Mouse (Mus musculus): ENCODE results near the gene Ssbp4. TPM values are rescaled to one million over a fixed set of nuclear protein-coding genes. Genes with fewer than 3 reads are reported as not detected.

The Ssbp4 gene
- 10 to 100 TPM; 73.8 to 78.5 TPM for total RNA-seq (2021)

DNA sequence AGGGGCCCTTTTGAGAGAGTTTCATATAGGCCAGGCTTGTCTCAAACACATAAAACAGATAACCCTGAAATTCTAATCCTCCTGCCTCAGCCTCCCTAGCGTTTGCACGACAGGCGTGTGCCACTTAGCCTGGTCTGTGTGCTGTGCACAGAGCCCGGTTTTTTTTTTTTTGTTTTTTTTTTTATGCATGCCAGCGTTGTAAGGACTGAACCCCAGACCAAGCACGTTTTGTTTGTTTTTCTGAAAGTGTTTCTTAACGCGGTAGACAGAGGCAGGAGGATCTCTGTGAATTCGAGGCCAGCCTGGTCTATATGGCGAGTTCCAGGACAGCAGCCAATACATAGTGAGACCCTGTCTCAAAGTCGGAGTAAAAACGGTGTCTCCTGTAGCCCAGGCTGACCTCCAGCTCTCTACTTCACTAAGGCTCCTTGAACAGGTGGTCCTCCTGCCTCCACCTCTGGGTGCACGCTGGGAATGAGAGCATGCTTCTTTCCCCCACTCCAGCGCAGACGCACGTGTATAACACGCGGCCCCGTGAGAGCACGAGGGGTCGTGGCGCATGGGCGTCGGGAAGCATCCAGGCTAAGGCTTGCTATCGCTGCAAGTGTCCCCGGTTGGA lies at the start of gene Ssbp4:
Gene Ssbp4, minus strand, starts transcription at position 124 of the 619 bp plus-strand sequence.
- DNase-seq, result no peak

- DNase-seq, result no peak
Measured at GRCm38 (mm10) chr8:70657739-70658138, 49.1 kb upstream of the Ssbp4 start.

DNA sequence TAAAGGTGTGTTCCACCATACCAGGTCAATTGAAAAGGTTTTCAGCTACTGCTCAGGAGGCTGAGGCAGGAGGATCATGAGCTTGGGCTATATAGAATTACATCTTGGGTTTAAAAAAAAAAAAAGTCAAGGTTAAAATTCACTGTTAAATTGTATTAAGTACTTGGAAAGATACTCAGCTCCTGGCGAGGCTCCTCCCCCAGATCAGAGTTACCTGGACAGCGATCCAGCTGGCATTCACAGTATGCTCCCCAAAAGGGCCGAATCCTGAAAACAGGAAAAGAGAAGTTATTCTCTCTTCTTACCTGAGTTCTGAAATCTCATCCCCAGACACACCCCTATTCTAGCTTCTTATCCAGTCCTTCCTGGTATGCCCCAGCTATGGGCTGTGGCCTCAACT lies 48.5 kb upstream of the Ssbp4 start:
- no peak for DNase-seq

DNA sequence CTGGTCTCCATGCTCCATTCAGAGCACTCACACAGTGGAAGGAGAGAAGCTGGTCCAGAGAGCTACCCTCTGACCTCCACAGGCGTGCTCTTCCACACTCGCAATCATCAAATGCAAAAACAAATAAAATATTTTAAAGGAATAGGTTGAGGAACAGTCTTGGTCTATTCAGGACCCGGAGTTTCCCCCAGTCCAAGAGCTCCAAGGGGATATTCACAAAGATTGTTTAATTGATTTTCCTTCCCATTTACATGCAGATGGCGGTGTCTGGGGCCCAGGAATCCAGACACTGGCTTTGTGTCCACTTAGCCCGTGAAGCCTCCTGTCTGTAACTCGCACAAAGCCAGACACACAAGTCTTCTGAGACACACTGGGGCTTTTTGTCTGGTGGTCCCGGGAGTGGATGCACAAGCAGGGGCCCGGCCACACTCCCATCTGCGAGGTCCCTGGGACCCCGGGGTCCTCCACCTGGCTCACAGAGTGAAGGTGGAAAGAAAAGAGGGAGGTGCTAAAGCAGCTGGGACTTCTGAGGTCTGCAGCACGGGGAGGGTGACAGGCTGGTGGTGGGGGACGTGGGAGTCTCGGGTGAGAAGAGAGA lies 47.6 kb upstream of the Ssbp4 start:
- DNase-seq, result no peak

GRCm38 (mm10) chr8:70655469-70655868 lies 46.8 kb upstream of the Ssbp4 start:
- DNase-seq, result no peak

DNA sequence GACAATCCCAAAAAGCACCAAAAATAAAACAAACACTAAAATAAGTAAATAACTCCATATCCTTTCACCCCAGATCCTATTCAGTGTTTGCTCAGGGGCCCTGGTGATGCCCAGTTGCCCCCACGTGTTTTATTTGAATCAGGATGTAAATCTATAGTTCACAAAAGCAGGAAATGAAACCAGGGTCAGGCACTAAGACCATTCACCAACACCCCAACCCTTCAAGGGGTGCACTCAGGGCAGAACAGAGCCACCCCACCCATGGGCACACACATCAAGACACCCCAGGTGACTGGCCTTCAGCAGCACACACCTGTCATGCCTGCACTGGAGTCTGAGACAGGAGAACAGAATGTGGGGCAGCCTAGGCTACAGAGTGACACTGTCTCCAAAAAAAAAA lies 45.4 kb upstream of the Ssbp4 start:
- no peak for DNase-seq

DNA sequence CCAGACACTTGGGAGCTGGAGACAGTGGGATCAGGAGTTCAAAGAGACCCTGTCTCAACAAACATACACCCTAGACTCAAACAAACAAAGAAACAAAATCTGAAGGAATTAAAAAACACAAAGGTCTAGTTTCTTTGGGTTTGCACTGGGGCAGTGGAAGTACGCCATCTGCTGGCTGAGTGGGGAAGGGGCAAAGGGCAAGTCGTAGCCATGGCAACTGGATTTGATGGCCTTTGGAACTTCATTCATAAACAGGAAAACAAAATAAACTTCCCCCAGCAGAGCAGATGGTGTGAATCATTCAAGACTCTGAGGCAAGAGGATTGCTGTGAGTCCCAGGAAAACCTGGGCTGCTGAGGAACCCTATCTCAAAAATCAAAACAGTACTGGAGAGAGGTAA lies 44.6 kb upstream of the Ssbp4 start:
- DNase-seq, result peak; percentile 78

- no peak for DNase-seq
Measured at GRCm38 (mm10) chr8:70650351-70650750, 41.7 kb upstream of the Ssbp4 start.

GRCm38 (mm10) chr8:70649324-70649723 lies 40.7 kb upstream of the Ssbp4 start:
- DNase-seq, result peak; percentile 94

DNA sequence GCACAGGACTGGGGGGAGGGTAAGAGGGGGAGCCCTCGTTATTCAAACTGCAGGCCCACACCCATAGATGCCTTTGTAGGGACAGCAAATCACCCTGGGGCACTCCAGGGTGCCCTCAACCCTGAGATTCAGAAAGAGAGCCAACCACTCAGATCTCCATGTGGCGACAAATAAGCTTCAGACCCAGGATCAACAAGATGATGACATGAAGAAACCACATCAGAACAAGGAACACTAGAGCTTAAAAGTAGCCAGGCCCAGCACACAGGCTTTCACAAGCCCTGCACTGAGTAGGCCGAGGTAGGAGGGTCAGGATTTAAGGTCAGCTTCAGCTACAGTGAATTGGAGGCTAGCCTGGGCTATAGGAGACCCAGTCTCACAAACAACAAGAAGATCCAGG lies 40.2 kb upstream of the Ssbp4 start:
- DNase-seq, result no peak

GRCm38 (mm10) chr8:70648164-70648442 lies 39.4 kb upstream of the Ssbp4 start:
- DNase-seq, result no peak

GRCm38 (mm10) chr8:70647343-70648163 lies 38.9 kb upstream of the Ssbp4 start:
- peak; percentile 45 for DNase-seq

- DNase-seq, result no peak
Measured at GRCm38 (mm10) chr8:70646775-70647174, 38.1 kb upstream of the Ssbp4 start.

GRCm38 (mm10) chr8:70646369-70646768 lies 37.7 kb upstream of the Ssbp4 start:
- DNase-seq, result no peak

DNA sequence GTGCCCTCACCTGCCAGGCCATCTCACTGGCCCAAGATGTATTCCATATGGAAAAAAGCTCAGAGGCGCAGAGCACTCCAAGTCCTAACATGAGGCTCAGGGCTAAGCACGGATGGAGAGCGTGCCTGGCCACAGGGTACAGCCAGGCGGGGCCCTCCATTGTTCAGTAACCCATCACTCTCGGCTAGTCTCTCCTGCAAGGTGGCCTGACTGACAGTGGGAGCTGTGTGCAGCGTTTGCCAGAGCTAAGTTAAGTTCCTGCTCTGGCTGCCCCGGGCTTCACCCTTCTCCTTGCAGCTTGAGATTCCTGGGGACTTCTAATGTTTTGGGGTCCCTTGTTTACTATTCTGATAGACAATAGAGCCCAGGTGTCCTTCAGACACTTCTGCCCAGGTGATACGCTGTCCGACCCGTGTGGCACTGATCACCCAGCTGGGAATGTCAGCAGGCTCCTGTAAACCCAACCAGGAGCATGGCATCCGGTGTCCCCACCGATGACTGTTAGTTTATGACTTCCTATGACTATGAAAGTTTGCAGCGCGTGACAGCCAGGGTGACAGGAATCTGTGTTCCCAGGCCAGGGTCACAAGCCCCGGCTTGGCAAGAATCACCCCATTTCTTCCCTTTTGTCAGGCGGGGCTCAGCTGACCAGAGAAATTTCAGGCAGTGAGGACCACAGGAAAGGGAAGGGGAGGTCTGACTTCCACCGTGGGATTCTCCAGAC lies 37.0 kb upstream of the Ssbp4 start:
- peak; percentile 35 for DNase-seq

DNA sequence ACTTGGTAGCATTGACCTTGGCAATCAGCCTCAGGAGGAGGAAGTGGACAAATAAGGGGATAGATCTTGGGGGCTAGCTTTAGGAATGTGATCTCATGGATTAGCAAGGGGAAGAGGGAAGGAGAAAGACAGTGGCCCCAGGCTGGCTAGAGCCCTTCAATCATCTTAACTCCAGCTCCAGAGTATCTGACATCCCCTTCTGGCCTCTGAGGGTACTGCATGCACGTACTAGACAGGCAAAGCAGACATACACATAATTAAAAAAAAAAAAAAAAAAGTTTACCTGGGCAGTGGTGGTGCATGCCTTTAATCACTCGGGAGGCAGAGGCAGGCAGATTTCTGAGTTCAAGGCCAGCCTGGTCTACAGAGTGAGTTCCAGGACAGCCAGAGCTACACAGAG lies 35.4 kb upstream of the Ssbp4 start:
- peak; percentile 47 for DNase-seq

DNA sequence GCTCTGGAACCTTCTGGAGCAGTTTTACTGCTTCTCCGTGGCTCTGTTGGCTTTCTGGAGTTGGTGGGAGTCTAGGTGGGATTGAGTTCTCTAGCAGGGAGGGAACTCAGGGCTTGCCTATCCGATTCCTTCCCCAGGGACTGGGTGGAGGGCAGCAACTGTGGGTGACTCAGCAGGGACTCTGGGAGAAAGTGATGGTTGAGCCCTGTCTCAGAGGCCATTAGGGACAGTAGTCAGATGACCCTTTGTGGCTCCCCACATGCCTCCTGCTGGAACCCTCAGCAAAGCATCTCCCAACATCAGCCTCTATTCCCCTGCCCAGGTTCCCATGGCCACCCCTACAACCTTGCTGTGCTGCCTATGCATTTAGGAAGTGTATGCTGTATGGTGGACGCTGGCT lies 34.3 kb upstream of the Ssbp4 start:
- no peak for DNase-seq

DNA sequence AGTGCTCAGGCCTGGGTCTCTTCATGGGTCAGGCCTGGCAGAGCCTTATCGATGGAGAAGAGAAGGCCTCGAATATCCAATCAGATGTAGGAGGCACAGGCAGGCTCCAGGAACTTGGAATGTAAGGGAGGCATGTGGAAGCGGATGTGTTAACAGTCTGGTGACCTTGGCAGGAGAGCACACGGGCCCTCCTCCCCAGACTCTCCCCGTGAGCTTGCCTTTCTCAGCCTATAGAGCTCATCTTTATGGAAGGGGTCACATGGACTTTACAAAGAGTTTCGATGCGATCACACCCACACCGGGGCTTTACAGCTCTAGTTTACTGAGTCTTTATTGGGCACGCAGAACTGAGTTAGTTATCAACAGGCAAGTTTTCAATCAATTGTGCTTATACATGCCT lies 30.1 kb upstream of the Ssbp4 start:
- no peak for DNase-seq

GRCm38 (mm10) chr8:70636838-70637237 lies 28.2 kb upstream of the Ssbp4 start:
- DNase-seq, result no peak

DNA sequence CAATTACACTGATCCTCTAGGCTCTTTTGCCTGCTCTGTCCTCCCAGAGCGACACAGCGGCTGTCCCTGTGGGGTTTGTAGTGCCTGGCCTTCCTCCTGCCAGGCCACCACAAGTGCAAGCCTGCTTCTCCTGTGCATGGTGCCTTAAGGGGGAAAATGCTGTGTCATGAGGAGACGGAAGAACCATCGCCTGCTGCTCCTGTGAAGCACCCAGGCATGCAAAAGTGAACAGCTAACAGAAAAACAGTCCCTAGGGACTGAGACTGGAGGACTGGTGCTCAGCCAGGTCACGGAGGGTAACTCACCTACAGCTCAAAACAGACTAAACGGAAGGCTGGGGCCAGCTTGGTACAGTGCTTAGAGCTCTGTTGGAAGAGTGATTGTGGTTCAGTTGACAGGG lies 26.9 kb upstream of the Ssbp4 start:
- DNase-seq, result no peak

DNA sequence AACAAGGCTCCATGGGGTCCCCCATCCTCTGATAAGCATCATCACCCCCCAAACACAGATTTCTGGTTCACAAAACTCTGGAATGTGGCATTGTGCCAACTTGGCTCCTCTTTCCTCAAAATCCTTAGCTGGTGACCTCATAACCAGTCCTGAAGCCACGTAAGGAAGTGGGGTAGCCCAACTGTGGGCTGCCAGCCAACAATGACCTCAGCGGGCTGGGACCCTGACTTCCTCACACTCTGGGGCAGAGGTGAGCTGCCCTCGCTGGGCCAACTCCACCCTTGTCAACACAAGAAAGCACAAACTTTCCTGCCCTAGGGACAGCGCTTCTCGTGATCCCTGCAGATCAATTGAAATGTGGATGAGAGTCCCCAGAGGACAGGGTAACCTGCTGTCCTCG lies 25.4 kb upstream of the Ssbp4 start:
- DNase-seq, result peak; percentile 93

GRCm38 (mm10) chr8:70632346-70632892 lies 23.7 kb upstream of the Ssbp4 start, which contains the start of gene Gdf15:
Gdf15 (minus strand) TSS chr8:70632456.
- DNase-seq, result no peak

DNA sequence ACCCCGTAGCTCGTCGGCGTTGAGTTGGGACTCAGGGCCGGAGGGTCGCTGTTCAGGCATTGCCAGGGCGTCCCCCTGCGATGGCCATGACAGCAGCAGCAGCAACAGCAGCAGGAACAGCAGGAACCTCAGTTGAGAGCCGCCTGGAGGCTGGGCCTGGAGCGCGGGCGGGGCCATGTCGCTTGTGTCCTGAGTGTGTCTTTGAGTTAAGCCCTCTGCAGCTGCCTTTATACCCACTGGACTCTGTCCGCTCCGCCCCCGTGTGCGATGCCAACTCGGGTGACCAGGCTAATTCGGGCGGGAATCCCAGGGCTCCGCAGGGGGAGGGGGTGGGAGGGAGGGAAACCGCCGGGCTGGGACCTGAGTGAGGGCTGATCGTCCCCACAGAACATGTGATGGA lies 22.8 kb upstream of the Ssbp4 start:
- DNase-seq, result peak; percentile 76
